Mouse (Mus musculus): ENCODE measurements at regions not wholly inside any gene's neighbourhood (a gene's known extent, or its start where the extent isn't known, plus 50 kb on each side); places are given as distances from the start of the nearest gene placed in this dataset.
A peak's percentile ranks its signal among the peaks of the same experiment; 100 is the strongest.

- ATAC-seq (replicated peaks; ENCODE audit: poor library complexity), result no peak
Measured at GRCm38 (mm10) chr13:53996867-53997266, 58.6 kb downstream of the Drd1 start.

- ATAC-seq (replicated peaks; ENCODE audit: poor library complexity), result no peak
Measured at GRCm38 (mm10) chr13:53992863-53993451, 62.5 kb downstream of the Drd1 start.

GRCm38 (mm10) chr13:53979226-53979625, 76.3 kb downstream of the Drd1 start:
- ATAC-seq (replicated peaks; ENCODE audit: poor library complexity), result no peak

GRCm38 (mm10) chr13:53969421-53969820, 86.1 kb downstream of the Drd1 start:
- no peak for ATAC-seq (replicated peaks; ENCODE audit: poor library complexity)

GRCm38 (mm10) chr13:53956167-53956566, 99.3 kb downstream of the Drd1 start:
- no peak for ATAC-seq (replicated peaks; ENCODE audit: poor library complexity)

- no peak for ATAC-seq (replicated peaks; ENCODE audit: poor library complexity)
Measured at GRCm38 (mm10) chr13:53948056-53948455, 107.4 kb downstream of the Drd1 start.

- no peak for ATAC-seq (replicated peaks; ENCODE audit: poor library complexity)
Measured at GRCm38 (mm10) chr13:53945681-53946080, 109.8 kb downstream of the Drd1 start.

- ATAC-seq (replicated peaks; ENCODE audit: poor library complexity), result no peak
Measured at GRCm38 (mm10) chr13:53941005-53941747, 114.3 kb downstream of the Drd1 start.

- ATAC-seq (replicated peaks; ENCODE audit: poor library complexity), result no peak
Measured at GRCm38 (mm10) chr13:53935174-53935699, 120.3 kb downstream of the Drd1 start.

- ATAC-seq (replicated peaks; ENCODE audit: poor library complexity), result no peak
Measured at GRCm38 (mm10) chr13:53934457-53934856, 121.0 kb downstream of the Drd1 start.

- 0 out of 2 replicates have a peak, but pooled peaks have one; percentile 29 for ATAC-seq (replicated peaks; ENCODE audit: poor library complexity)
Measured at GRCm38 (mm10) chr13:53926128-53926527, 129.4 kb downstream of the Drd1 start.

GRCm38 (mm10) chr13:53924433-53924832, 131.1 kb downstream of the Drd1 start:
- no peak for ATAC-seq (replicated peaks; ENCODE audit: poor library complexity)

- ATAC-seq (replicated peaks; ENCODE audit: poor library complexity), result no peak
Measured at GRCm38 (mm10) chr13:53923721-53924374, 131.7 kb downstream of the Drd1 start.

GRCm38 (mm10) chr13:53921796-53922195, 133.7 kb downstream of the Drd1 start:
- no peak for ATAC-seq (replicated peaks; ENCODE audit: poor library complexity)

- ATAC-seq (replicated peaks; ENCODE audit: poor library complexity), result no peak
Measured at GRCm38 (mm10) chr13:53919851-53920381, 135.6 kb downstream of the Drd1 start.

GRCm38 (mm10) chr13:53915456-53915855, 140.0 kb downstream of the Drd1 start:
- ATAC-seq (replicated peaks; ENCODE audit: poor library complexity), result no peak

- no peak for ATAC-seq (replicated peaks; ENCODE audit: poor library complexity)
Measured at GRCm38 (mm10) chr13:53914434-53914833, 141.1 kb downstream of the Drd1 start.

- ATAC-seq (replicated peaks; ENCODE audit: poor library complexity), result no peak
Measured at GRCm38 (mm10) chr13:53913501-53913900, 142.0 kb downstream of the Drd1 start.

- ATAC-seq (replicated peaks; ENCODE audit: poor library complexity), result no peak
Measured at GRCm38 (mm10) chr13:53911846-53912245, 143.7 kb downstream of the Drd1 start.

GRCm38 (mm10) chr13:53911261-53911660, 144.2 kb downstream of the Drd1 start:
- no peak for ATAC-seq (replicated peaks; ENCODE audit: poor library complexity)

GRCm38 (mm10) chr13:53910251-53910650, 145.3 kb downstream of the Drd1 start:
- no peak for ATAC-seq (replicated peaks; ENCODE audit: poor library complexity)

GRCm38 (mm10) chr13:53904471-53904870, 151.0 kb downstream of the Drd1 start:
- ATAC-seq (replicated peaks; ENCODE audit: poor library complexity), result no peak
